Mouse (Mus musculus): ENCODE results near the gene Grm1.

Gene Grm1

GRCm38 (mm10) chr10:10708031-10708430 is 374.1 kb downstream of the Grm1 start:
- no peak for DNase-seq

GRCm38 (mm10) chr10:10701326-10701725 is 380.8 kb downstream of the Grm1 start:
- no peak for DNase-seq

DNA sequence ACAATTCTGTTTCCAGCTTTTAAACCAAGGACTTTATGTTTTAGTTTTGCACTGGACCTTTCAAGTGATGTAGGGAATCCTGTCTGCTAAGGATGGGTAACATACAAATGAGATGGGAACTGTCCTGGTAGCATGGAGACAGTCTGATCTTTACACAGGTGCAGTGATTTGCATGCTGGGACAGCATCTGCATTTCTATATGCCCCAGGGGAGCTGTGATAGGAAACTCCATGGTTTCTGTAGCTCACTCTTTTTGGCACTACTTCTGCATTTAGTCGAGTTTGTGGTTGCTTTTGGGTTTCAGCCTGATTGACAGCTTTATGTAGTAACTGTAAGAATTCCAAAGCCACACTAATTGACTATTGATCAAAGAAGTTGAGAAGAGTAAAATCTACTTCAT is 381.3 kb downstream of the Grm1 start:
- no peak for DNase-seq

- DNase-seq = no peak
These were observed 384.7 kb downstream of the Grm1 start for GRCm38 (mm10) chr10:10697497-10697896.

DNA sequence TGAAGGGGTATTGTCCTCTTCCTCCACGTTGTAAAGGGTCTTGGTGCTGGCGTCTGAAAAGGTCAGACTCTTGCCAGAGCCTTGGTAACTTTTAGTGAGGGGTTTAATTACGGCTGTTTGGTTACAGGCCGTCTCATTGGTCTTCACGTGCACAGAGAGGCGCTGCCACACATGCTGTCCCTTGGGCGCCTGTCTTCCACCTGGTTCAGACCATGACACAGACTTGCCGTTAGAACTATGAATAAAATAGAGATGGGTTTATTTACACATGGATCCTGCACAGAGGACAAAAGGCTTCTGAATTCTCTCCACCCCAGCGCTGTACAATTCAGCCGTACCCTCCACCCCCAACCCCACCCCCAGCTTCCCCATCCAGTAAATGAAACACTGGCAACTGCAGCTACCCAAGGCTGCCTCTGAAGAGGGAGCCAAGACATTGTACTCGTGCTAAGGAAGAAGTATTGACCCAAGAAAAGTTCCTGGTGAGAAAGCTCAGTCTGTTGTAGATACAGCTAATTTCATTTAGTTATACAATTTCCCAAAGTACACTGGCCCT is 392.4 kb downstream of the Grm1 start:
- DNase-seq = no peak

- DNase-seq = no peak
These were observed 393.1 kb downstream of the Grm1 start for GRCm38 (mm10) chr10:10688907-10689667.

- DNase-seq = no peak
These were observed 401.1 kb downstream of the Grm1 start, which contains the start of gene Gm10944 for GRCm38 (mm10) chr10:10681048-10681447. TSS of gene Gm10944 (plus strand) at chr10:10681348.

GRCm38 (mm10) chr10:10659976-10660375 is 422.2 kb downstream of the Grm1 start:
- no peak for DNase-seq

- DNase-seq = no peak
These were observed 423.0 kb downstream of the Grm1 start for GRCm38 (mm10) chr10:10659161-10659560.

- DNase-seq = no peak
These were observed 425.5 kb downstream of the Grm1 start for GRCm38 (mm10) chr10:10656621-10657020.

GRCm38 (mm10) chr10:10655991-10656390 is 426.2 kb downstream of the Grm1 start:
- no peak for DNase-seq
